Mouse (Mus musculus) bone marrow macrophage, adult 2 months (primary cell): ENCODE measurements around the gene 1700020A23Rik.

ENCODE experiments used
- CTCF ChIP-seq: IDR thresholded peaks from 2 replicates; pipeline ENCODE4 v1.5.1; 2012; ENCODE audit warnings: low read depth, mild to moderate bottlenecking, low read length, moderate library complexity
- POLR2A ChIP-seq: IDR thresholded peaks from 2 replicates; pipeline ENCODE4 v1.6.1; 2012; ENCODE audit warnings: mild to moderate bottlenecking, low read depth, low read length, borderline replicate concordance

DNA sequence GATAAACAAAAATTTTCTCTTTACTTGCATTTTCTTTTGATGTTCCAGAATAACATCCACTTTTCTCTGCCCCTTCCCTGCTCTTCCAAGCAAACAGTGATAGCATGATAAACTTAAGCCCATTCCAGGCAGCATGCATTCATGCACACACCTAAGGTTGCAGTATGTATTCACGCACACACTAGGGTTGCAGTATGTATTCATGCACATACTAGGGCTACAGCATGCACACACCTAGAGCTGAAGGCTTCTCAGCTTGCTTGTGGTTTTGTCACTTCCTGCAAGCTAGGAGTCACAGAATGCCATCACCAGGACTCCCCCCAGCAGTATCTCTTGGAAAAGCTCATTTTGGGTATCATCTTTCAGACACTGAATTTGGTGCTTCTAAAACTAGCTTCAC is 31.7 kb downstream of the 1700020A23Rik start:
- no peak for TF ChIP-seq CTCF
- TF ChIP-seq POLR2A = no peak
